Mouse (Mus musculus) MEL (cell line): ENCODE data around the gene Mex3a. TPM values are rescaled to one million over a fixed set of nuclear protein-coding genes. Genes with fewer than 3 reads are reported as not detected.

Experiments used
- DNase-seq: peaks from one replicate; pipeline ENCODE4 v3.0.0; 2011; ENCODE audit warnings: low read depth, low spot score
- H3K27ac ChIP-seq: 2 replicates; pipeline ENCODE4 v1.5.1; 2012; ENCODE audit warnings: low read depth, mild to moderate bottlenecking, control low read depth, low read length, moderate library complexity; ENCODE audit not compliant: control insufficient read depth
- H3K27me3 ChIP-seq, 2 experiments: fragments of 150-350 bp in 1 of 2; sonication (generic) in 1 of 2; 2 replicates each; pipeline ENCODE4 v1.6.1; 2012; ENCODE audit warnings: low read length in 2 of 2, mild to moderate bottlenecking in 2 of 2, improper control_type of control experiment in 1 of 2, moderate library complexity in 1 of 2; ENCODE audit not compliant: insufficient read depth in 2 of 2, control insufficient read depth in 1 of 2
- H3K36me3 ChIP-seq, 2 experiments: 2 replicates each; pipeline ENCODE4 v1.6.1; 2012 to 2014; ENCODE audit warnings: low read length in 2 of 2, improper control_type of control experiment in 1 of 2, inconsistent platforms in 1 of 2, mild to moderate bottlenecking in 1 of 2; ENCODE audit not compliant: insufficient read depth in 2 of 2, control insufficient read depth in 1 of 2
- H3K4me1 ChIP-seq, 2 experiments: fragments of 150-350 bp in 1 of 2; sonication (generic) in 1 of 2; 2 replicates each; pipeline ENCODE4 v1.6.1; 2012; ENCODE audit warnings: low read length in 2 of 2, improper control_type of control experiment in 1 of 2, mild to moderate bottlenecking in 1 of 2; ENCODE audit not compliant: insufficient read depth in 2 of 2, control insufficient read depth in 1 of 2
- H3K4me3 ChIP-seq, 2 experiments: fragments of 150-350 bp in 1 of 2; sonication (generic) in 1 of 2; 2 replicates each; pipeline ENCODE4 v1.5.1; 2012; ENCODE audit warnings: low read depth in 2 of 2, low read length in 2 of 2, mild to moderate bottlenecking in 2 of 2, moderate library complexity in 2 of 2, control low read depth in 1 of 2, improper control_type of control experiment in 1 of 2; ENCODE audit not compliant: control insufficient read depth in 1 of 2, insufficient read depth in 1 of 2
- H3K79me2 ChIP-seq: 2 replicates; pipeline ENCODE4 v1.6.1; 2012; ENCODE audit warnings: mild to moderate bottlenecking, low read length, moderate library complexity; ENCODE audit not compliant: control insufficient read depth, poor library complexity, insufficient read depth
- H3K9ac ChIP-seq: 2 replicates; pipeline ENCODE4 v1.6.1; 2012; ENCODE audit warnings: low read depth, mild to moderate bottlenecking, control low read depth, low read length, moderate library complexity; ENCODE audit not compliant: control insufficient read depth, poor library complexity, severe bottlenecking
- H3K9me3 ChIP-seq: fragments of 150-350 bp; sonication (generic); replicated peaks from 2 replicates; pipeline ENCODE4 v1.6.1; 2012; ENCODE audit warnings: mild to moderate bottlenecking, low read length, improper control_type of control experiment, moderate library complexity; ENCODE audit not compliant: insufficient read depth
- BHLHE40 ChIP-seq: IDR thresholded peaks from 2 replicates; pipeline ENCODE4 v1.6.1; 2012; ENCODE audit warnings: low read depth, mild to moderate bottlenecking, inconsistent platforms, low read length, improper control_type of control experiment, borderline replicate concordance
- CHD2 ChIP-seq: IDR thresholded peaks from 2 replicates; pipeline ENCODE4 v1.6.1; 2011; ENCODE audit warnings: low read length, improper control_type of control experiment
- CTCF ChIP-seq, 3 experiments: IDR thresholded peaks in 2 of 3; conservative IDR thresholded peaks in 1 of 3; 2 replicates each; pipeline ENCODE4 v1.5.1; 2011 to 2012; ENCODE audit warnings: low read length in 3 of 3, low read depth in 2 of 3, mild to moderate bottlenecking in 2 of 3, improper control_type of control experiment in 1 of 3, inconsistent platforms in 1 of 3, mixed read lengths in 1 of 3, moderate library complexity in 1 of 3; ENCODE audit not compliant: control insufficient read depth in 1 of 3, insufficient read depth in 1 of 3, poor library complexity in 1 of 3, severe bottlenecking in 1 of 3
- E2F4 ChIP-seq: IDR thresholded peaks from 2 replicates; pipeline ENCODE4 v1.6.1; 2011; ENCODE audit warnings: low read depth, low read length, improper control_type of control experiment, borderline replicate concordance
- ELF1 ChIP-seq: IDR thresholded peaks from 2 replicates; pipeline ENCODE4 v1.6.1; 2014; ENCODE audit warnings: low read depth, mild to moderate bottlenecking, inconsistent platforms, low read length, improper control_type of control experiment, moderate library complexity
- EP300 ChIP-seq, 2 experiments: IDR thresholded peaks; 2 replicates each; pipeline ENCODE4 v1.6.1; 2011; ENCODE audit warnings: improper control_type of control experiment in 2 of 2, low read length in 2 of 2, low read depth in 1 of 2, mild to moderate bottlenecking in 1 of 2
- GATA1 ChIP-seq: IDR thresholded peaks from 2 replicates; pipeline ENCODE4 v1.6.1; 2011; ENCODE audit warnings: low read depth, low read length, improper control_type of control experiment
- HCFC1 ChIP-seq: IDR thresholded peaks from 2 replicates; pipeline ENCODE4 v1.6.1; 2012; ENCODE audit warnings: low read depth, mild to moderate bottlenecking, inconsistent platforms, low read length, improper control_type of control experiment, moderate library complexity
- JUND ChIP-seq: IDR thresholded peaks from 2 replicates; pipeline ENCODE4 v1.6.1; 2011; ENCODE audit warnings: low read depth, mild to moderate bottlenecking, improper control_type of control experiment, low read length
- KAT2A ChIP-seq: conservative IDR thresholded peaks from 2 replicates; pipeline ENCODE4 v1.6.1; 2012; ENCODE audit warnings: low read depth, low read length, improper control_type of control experiment, inconsistent platforms
- MAFK ChIP-seq: IDR thresholded peaks from 2 replicates; pipeline ENCODE4 v1.6.1; 2011; ENCODE audit warnings: low read depth, mild to moderate bottlenecking, low read length, improper control_type of control experiment, borderline replicate concordance
- MAX ChIP-seq: IDR thresholded peaks from 2 replicates; pipeline ENCODE4 v1.6.1; 2011; ENCODE audit warnings: low read length, improper control_type of control experiment
- MAZ ChIP-seq: IDR thresholded peaks from 2 replicates; pipeline ENCODE4 v1.6.1; 2012; ENCODE audit warnings: low read depth, mild to moderate bottlenecking, inconsistent platforms, low read length, improper control_type of control experiment
- MXI1 ChIP-seq: IDR thresholded peaks from 2 replicates; pipeline ENCODE4 v1.6.1; 2011; ENCODE audit warnings: mild to moderate bottlenecking, low read depth, low read length, improper control_type of control experiment
- MYB ChIP-seq: IDR thresholded peaks from 2 replicates; pipeline ENCODE4 v1.6.1; 2011; ENCODE audit warnings: mild to moderate bottlenecking, low read depth, low read length, improper control_type of control experiment
- MYC ChIP-seq: IDR thresholded peaks from 2 replicates; pipeline ENCODE4 v1.6.1; 2011; ENCODE audit warnings: low read depth, mild to moderate bottlenecking, low read length, improper control_type of control experiment, moderate library complexity
- NELFE ChIP-seq: IDR thresholded peaks from 2 replicates; pipeline ENCODE4 v1.6.1; 2011; ENCODE audit warnings: low read depth, low read length, improper control_type of control experiment
- POLR2A ChIP-seq, 2 experiments: IDR thresholded peaks; 2 replicates each; pipeline ENCODE4 v1.6.1; 2011 to 2012; ENCODE audit warnings: low read length in 2 of 2, mild to moderate bottlenecking in 2 of 2, control low read depth in 1 of 2, improper control_type of control experiment in 1 of 2, low read depth in 1 of 2, moderate library complexity in 1 of 2; ENCODE audit not compliant: control insufficient read depth in 1 of 2, insufficient read depth in 1 of 2, poor library complexity in 1 of 2
- POLR2AphosphoS5 ChIP-seq: IDR thresholded peaks from 2 replicates; pipeline ENCODE4 v1.6.1; 2012; ENCODE audit warnings: low read depth, borderline replicate concordance, mild to moderate bottlenecking, inconsistent platforms, low read length, moderate library complexity, mixed read lengths
- RAD21 ChIP-seq: IDR thresholded peaks from 2 replicates; pipeline ENCODE4 v1.6.1; 2011; ENCODE audit warnings: mild to moderate bottlenecking, low read depth, low read length, improper control_type of control experiment
- SIN3A ChIP-seq: IDR thresholded peaks from 2 replicates; pipeline ENCODE4 v1.6.1; 2012; ENCODE audit warnings: low read length, improper control_type of control experiment, inconsistent platforms
- SMC3 ChIP-seq: IDR thresholded peaks from 2 replicates; pipeline ENCODE4 v1.6.1; 2011; ENCODE audit warnings: low read depth, low read length, improper control_type of control experiment
- TAL1 ChIP-seq: IDR thresholded peaks from 2 replicates; pipeline ENCODE4 v1.6.1; 2012; ENCODE audit warnings: mild to moderate bottlenecking, inconsistent platforms, low read length, moderate library complexity, mixed read lengths
- TBP ChIP-seq: IDR thresholded peaks from 2 replicates; pipeline ENCODE4 v1.8.0; 2011; ENCODE audit warnings: low read depth, low read length, improper control_type of control experiment
- TCF12 ChIP-seq: IDR thresholded peaks from 2 replicates; pipeline ENCODE4 v1.6.1; 2014; ENCODE audit warnings: low read depth, mild to moderate bottlenecking, inconsistent platforms, low read length, improper control_type of control experiment, moderate library complexity
- UBTF ChIP-seq: IDR thresholded peaks from 2 replicates; pipeline ENCODE4 v1.6.1; 2012; ENCODE audit warnings: low read depth, mild to moderate bottlenecking, inconsistent platforms, low read length, improper control_type of control experiment, moderate library complexity, borderline replicate concordance; ENCODE audit not compliant: insufficient read depth
- USF1 ChIP-seq: IDR thresholded peaks from 2 replicates; pipeline ENCODE4 v1.6.1; 2014; ENCODE audit warnings: low read depth, mild to moderate bottlenecking, inconsistent platforms, low read length, improper control_type of control experiment, moderate library complexity
- USF2 ChIP-seq, 2 experiments: IDR thresholded peaks; 2 replicates each; pipeline ENCODE4 v1.6.1; 2011 to 2012; ENCODE audit warnings: improper control_type of control experiment in 2 of 2, low read length in 2 of 2, borderline replicate concordance in 1 of 2, inconsistent platforms in 1 of 2, low read depth in 1 of 2, mild to moderate bottlenecking in 1 of 2; ENCODE audit not compliant: insufficient read depth in 1 of 2
- ZKSCAN1 ChIP-seq: IDR thresholded peaks from 2 replicates; pipeline ENCODE4 v1.6.1; 2012; ENCODE audit warnings: low read depth, mild to moderate bottlenecking, inconsistent platforms, low read length, improper control_type of control experiment, moderate library complexity
- ZMIZ1 ChIP-seq: IDR thresholded peaks from 2 replicates; pipeline ENCODE4 v1.6.1; 2012; ENCODE audit warnings: low read depth, mild to moderate bottlenecking, inconsistent platforms, low read length, improper control_type of control experiment, moderate library complexity
- polyA plus RNA-seq, 2 experiments: library from polyadenylated mRNA; stranded (reverse) in 1 of 2; unstranded in 1 of 2; fragments of >175 nt in 1 of 2; fragments of >200 nt in 1 of 2; gene quantifications; 2 replicates each; pipeline versions ENCODE4 v1.2.1 to v1.2.4; 2012; ENCODE audit warnings: low replicate concordance in 2 of 2, low read depth in 1 of 2; ENCODE audit not compliant: insufficient read length in 2 of 2, insufficient read depth in 1 of 2, missing spikeins in 1 of 2
- total RNA-seq: library from RNA; depleted of rRNA; stranded (reverse); fragments of 300-350 nt; gene quantifications from 2 replicates; pipeline ENCODE4 v1.2.3, GENCODE M21; 2012

Gene Mex3a
- total and polyA plus RNA-seq, 3 experiments = 5.5 to 10.1 TPM; not detected in 1

DNA sequence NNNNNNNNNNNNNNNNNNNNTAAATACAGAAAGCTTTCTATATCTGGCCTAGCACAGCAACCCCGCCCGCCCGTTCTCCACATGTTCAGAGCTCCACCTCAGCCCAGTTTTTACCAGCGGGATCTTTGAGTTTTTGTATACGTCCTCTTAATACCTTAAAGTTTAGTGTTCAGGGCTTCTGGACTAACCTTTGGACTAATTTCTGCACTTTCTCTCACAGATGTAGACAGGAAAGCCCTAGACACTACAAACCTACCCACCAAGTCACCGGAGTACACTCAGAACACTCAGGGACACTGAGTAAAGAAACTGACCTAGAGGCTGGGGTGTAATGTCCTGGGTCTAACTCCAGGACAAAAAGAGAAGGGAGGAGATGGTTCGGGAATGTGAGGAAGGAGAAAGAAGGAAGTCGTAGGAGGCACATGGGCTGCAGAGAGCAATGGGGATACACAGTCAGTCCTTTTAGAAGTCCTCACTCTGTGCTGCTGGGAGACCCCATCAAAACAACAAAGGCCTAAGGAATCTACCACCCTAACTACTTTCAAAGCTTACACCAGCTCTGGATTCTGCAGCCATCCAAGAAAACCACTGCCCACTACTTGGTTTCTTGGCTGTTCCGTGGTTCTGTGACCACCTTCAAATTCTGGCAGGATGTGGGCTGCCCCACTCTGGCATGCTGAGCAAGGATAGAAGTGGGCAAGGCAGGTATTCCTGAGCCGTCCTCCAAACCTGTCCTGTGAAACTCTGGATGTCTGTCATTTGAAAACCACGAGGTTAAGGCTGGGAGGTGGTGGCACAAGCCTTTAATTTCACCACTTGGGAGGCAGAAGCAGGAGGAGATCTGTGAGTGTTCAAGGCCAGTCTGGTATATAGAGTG lies 38.3 kb upstream of the Mex3a start:
- Histone ChIP-seq H3K4me3 (peak overlapping the region; percentile 49 to 50), H3K36me3 (peaks cover 0 to 68% of the 10 kb centered on the region in 2 experiments; a peak in 2 of 4 replicates), H3K9me3 (no peaks in the 10 kb centered on the region), H3K27ac (peak overlapping the region; percentile 84), H3K27me3 (no peaks in the 10 kb centered on the region), H3K4me1 (peaks cover 46 to 59% of the 10 kb centered on the region in 2 experiments), H3K79me2 (peaks cover 42% of the 10 kb centered on the region), H3K9ac (peak overlapping the region; percentile 87)
- peak; percentile 74 for DNase-seq
- 0 out of 2 replicates have a peak, but pooled peaks have one; percentile 18 for TF ChIP-seq MYC
- TF ChIP-seq POLR2A (IDR thresholded peaks at IDR 0.05; ENCODE audit: control insufficient read depth in 1 of 2, insufficient read depth in 1 of 2, low read depth in 1 of 2, low read length in 2 of 2, poor library complexity in 1 of 2) = no peak
- TF ChIP-seq MXI1 = peak; percentile 85
- no peak for TF ChIP-seq JUND
- TF ChIP-seq TBP = no peak
- no peak for TF ChIP-seq KAT2A
- TF ChIP-seq HCFC1 = no peak
- no peak for TF ChIP-seq CHD2
- no peak; the same call in 1 of the 2 replicates for TF ChIP-seq MAZ
- TF ChIP-seq E2F4 = no peak
- TF ChIP-seq GATA1 = no peak
- peak in 1 of 2 experiments; percentile 28; a peak in 1 of 4 replicates for TF ChIP-seq EP300 (IDR thresholded peaks at IDR 0.05; ENCODE audit: low read depth in 1 of 2, low read length in 2 of 2)
- TF ChIP-seq MYB = no peak
- TF ChIP-seq SMC3 = no peak
- no peak for TF ChIP-seq BHLHE40
- 0 out of 2 replicates have a peak, but pooled peaks have one; percentile 3 for TF ChIP-seq TCF12
- no peak for TF ChIP-seq USF1
- TF ChIP-seq MAFK = no peak
- TF ChIP-seq UBTF = no peak
- TF ChIP-seq ELF1 = no peak
- 0 out of 2 replicates have a peak, but pooled peaks have one; percentile 25 for TF ChIP-seq SIN3A
- TF ChIP-seq NELFE = no peak
- TF ChIP-seq ZMIZ1 = no peak
- no peak for TF ChIP-seq RAD21
- no peak for TF ChIP-seq USF2 (IDR thresholded peaks at IDR 0.05; ENCODE audit: borderline replicate concordance in 1 of 2, insufficient read depth in 1 of 2, low read depth in 1 of 2, low read length in 2 of 2)
- TF ChIP-seq CTCF (IDR thresholded peaks at IDR 0.05 in 2 of 3, conservative IDR thresholded peaks at IDR 0.05 in 1 of 3; ENCODE audit: control insufficient read depth in 1 of 3, insufficient read depth in 1 of 3, low read depth in 2 of 3, low read length in 3 of 3, poor library complexity in 1 of 3, severe bottlenecking in 1 of 3) = no peak
- peak; percentile 46; the same call in 1 of the 2 replicates for TF ChIP-seq ZKSCAN1
- TF ChIP-seq MAX = no peak; the same call in 1 of the 2 replicates
- no peak for TF ChIP-seq TAL1
- TF ChIP-seq POLR2AphosphoS5 = no peak
